Mouse (Mus musculus) thymus, adult 2 months (tissue): ENCODE results near the gene Gm26657.

ENCODE experiments used
- CTCF ChIP-seq: fragments of 200-500 bp; IDR thresholded peaks from 2 replicates; pipeline ENCODE4 v1.5.1; 2012; ENCODE audit warnings: mild to moderate bottlenecking, control low read depth, low read length, moderate library complexity, borderline replicate concordance; ENCODE audit not compliant: control insufficient read depth, poor library complexity, insufficient read depth; ENCODE audit errors: extremely low read depth
- POLR2A ChIP-seq: fragments of 200-500 bp; IDR thresholded peaks from 2 replicates; pipeline ENCODE4 v1.6.1; 2012; ENCODE audit warnings: mild to moderate bottlenecking, low read length, control low read depth, moderate library complexity; ENCODE audit not compliant: control insufficient read depth, poor library complexity, insufficient read depth; ENCODE audit errors: extremely low read depth

DNA sequence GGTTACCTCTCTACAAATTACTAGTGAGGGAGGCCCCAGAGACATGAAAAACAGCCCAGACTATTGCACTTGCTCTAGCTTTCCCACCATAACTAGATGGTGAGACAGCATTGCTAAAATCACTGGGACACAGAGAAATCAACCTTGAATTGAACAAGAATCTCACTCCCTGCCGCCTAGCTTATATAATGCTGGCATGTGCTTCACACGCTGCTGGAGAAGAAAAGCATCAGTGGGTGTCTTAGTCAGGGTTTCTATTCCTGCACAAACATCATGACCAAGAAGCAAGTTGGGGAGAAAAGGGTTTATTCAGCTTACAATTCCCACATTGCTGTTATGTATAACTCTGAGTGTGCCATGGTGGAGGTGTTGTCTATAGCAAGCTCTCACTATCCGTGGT lies 26.7 kb upstream of the Gm26657 start:
- TF ChIP-seq POLR2A (no peak), CTCF (no peak)
